Mouse (Mus musculus) heart, embryonic 12.5 days (tissue): ENCODE data around the gene Gm21310. TPM values are rescaled to one million over a fixed set of nuclear protein-coding genes. Genes with fewer than 3 reads are reported as not detected.
"Not testable (repeated sequence)": the region's sequence is repeated elsewhere in the genome, so short reads cannot be mapped to it uniquely, and the experiment has no call there.

Source experiments
- ATAC-seq: fragments of 200-750 bp; cut with Nextera tagmentation; 2 replicates; pipeline ENCODE4 v1.8.0; 2017; ENCODE audit warnings: moderate TSS enrichment, moderate library complexity; ENCODE audit not compliant: insufficient number of reproducible peaks, low FRiP score
- H3K27ac ChIP-seq: fragments of 300-500 bp; sonication (generic); 2 replicates; pipeline ENCODE4 v1.5.1; 2016; ENCODE audit warnings: mild to moderate bottlenecking, moderate library complexity; ENCODE audit not compliant: poor library complexity, severe bottlenecking
- H3K27me3 ChIP-seq: fragments of 300-500 bp; sonication (generic); replicated peaks from 2 replicates; pipeline ENCODE4 v1.6.1; 2016; ENCODE audit warnings: mild to moderate bottlenecking, moderate library complexity
- H3K36me3 ChIP-seq: fragments of 300-500 bp; sonication (generic); 2 replicates; pipeline ENCODE4 v1.6.1; 2016; ENCODE audit warnings: mild to moderate bottlenecking, moderate library complexity
- H3K4me1 ChIP-seq: fragments of 300-500 bp; sonication (generic); replicated peaks from 2 replicates; pipeline ENCODE4 v1.6.1; 2016; ENCODE audit warnings: mild to moderate bottlenecking
- H3K4me2 ChIP-seq: fragments of 300-500 bp; sonication (generic); 2 replicates; pipeline ENCODE4 v1.6.1; 2016; ENCODE audit warnings: mild to moderate bottlenecking, moderate library complexity
- H3K4me3 ChIP-seq: fragments of 300-500 bp; sonication (generic); 2 replicates; pipeline ENCODE4 v1.5.1; 2016; ENCODE audit warnings: mild to moderate bottlenecking
- H3K9ac ChIP-seq: fragments of 300-500 bp; sonication (generic); 2 replicates; pipeline ENCODE4 v1.6.1; 2016; ENCODE audit warnings: mild to moderate bottlenecking, moderate library complexity
- H3K9me3 ChIP-seq: fragments of 300-500 bp; sonication (generic); replicated peaks from 2 replicates; pipeline ENCODE4 v1.6.1; 2016; ENCODE audit warnings: mild to moderate bottlenecking, moderate library complexity
- polyA plus RNA-seq: library from polyadenylated mRNA; unstranded; fragments of >200 nt; fragmentation: Nextera tagmentation; extraction: Ambion mirVana; gene quantifications from 2 replicates; pipeline ENCODE4 v1.2.1, GENCODE M21; 2016

The Gm21310 gene
- polyA plus RNA-seq, result not detected in 2 replicates

GRCm38 (mm10) chrY:10147083-10147482 is at the start of gene Gm21310:
Gene Gm21310, minus strand, starts transcription at chrY:10147183.
- not testable (repeated sequence) for H3K4me3 ChIP-seq, H3K9me3 ChIP-seq, H3K27me3 ChIP-seq, H3K27ac ChIP-seq, H3K4me2 ChIP-seq, ATAC-seq, H3K9ac ChIP-seq, H3K36me3 ChIP-seq, H3K4me1 ChIP-seq

Other genes starting within 250 kb of the Gm21310 start
- not detected in 2 replicates for gene Gm20834, start 177.4 kb upstream of the Gm21310 start, polyA plus RNA-seq